Mouse (Mus musculus) cortical plate, adult 2 months (tissue): Measurements from ENCODE around the gene Zfp653.

Experiments
- CTCF ChIP-seq: fragments of 200-500 bp; IDR thresholded peaks from 2 replicates; pipeline ENCODE4 v1.5.1; 2011; ENCODE audit warnings: mild to moderate bottlenecking, control low read depth, low read length; ENCODE audit not compliant: insufficient read depth; ENCODE audit errors: extremely low read depth
- POLR2A ChIP-seq: fragments of 200-500 bp; IDR thresholded peaks from 2 replicates; pipeline ENCODE4 v1.6.1; 2011; ENCODE audit warnings: mild to moderate bottlenecking, low read length, control low read depth; ENCODE audit not compliant: insufficient read depth; ENCODE audit errors: extremely low read depth

GRCm38 (mm10) chr9:22054411-22055076 is 16.6 kb downstream of the Zfp653 start:
- no peak; the same call in 1 of the 2 replicates for TF ChIP-seq POLR2A
- peak; percentile 55 for TF ChIP-seq CTCF
